Mouse (Mus musculus) lung, postnatal 36 days (tissue): ENCODE data around the gene Bcl9.
A peak's percentile ranks its signal among the peaks of the same experiment; 100 is the strongest.

ENCODE experiments used
- DNase-seq: peaks from one replicate; pipeline ENCODE4 v3.0.0; 2022; ENCODE audit warnings: mixed read lengths

The Bcl9 gene

DNA sequence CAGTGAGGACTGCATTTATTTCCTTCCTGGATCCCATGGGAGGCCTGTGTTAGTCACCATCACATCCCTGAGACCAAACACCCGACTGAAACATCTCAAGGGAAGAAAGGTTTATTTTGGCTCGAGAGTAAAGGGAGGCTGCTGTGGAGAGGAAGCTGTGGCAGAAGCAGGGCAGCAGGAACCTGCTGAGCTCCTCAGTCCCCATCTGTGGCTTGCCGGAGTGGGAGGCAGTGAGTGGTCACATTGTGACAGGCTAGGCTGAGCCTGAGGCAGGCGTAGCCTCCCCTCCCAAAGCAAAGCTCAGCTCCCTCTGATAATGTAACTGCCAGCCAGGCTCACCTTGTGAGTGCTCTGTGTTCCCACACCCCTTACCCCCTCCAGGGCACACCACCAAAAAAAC, 130.6 kb downstream of the Bcl9 start:
- no peak for DNase-seq

GRCm38 (mm10) chr3:97164477-97164876, 133.2 kb downstream of the Bcl9 start:
- DNase-seq: no peak

- DNase-seq: no peak
These were observed 135.9 kb downstream of the Bcl9 start for GRCm38 (mm10) chr3:97161773-97162172.

DNA sequence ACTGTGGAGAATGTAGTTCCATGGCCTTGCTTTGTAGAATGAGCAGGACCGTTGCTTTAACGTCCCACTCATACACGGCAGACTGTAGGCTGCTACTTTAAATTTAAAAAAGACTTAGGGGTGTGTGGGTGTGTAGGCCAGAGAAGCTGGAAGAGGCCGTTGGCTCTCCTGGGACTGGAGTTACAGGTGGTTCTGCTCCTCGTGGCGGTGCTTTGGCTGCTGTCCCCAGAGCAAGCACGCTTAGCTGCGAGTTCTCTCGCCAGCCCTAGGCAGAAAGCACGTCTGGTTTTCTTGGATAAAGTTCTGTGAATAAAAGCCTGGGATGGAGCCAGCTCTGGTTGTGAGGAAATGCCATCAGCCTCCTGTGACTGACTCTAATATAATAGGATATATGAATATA, 136.8 kb downstream of the Bcl9 start:
- peak; percentile 19 for DNase-seq

DNA sequence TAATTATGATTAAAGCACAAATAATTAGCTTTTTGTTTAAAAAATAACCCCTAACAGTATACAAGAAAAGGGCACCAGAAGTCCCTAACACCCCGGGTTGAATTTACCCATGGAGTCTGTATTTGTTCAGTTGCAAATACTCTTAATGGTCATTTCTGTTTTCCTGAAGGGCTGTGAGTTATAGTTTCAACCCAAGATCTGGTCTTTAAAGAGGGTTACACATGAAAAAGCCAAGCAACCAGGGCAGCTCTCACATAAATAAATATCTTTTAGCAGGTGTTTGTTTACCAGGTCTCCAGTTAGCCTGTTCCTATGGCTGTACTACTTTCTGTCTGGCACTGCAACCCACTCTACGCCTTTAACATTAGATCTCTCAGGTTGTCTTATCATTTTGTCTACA, 137.7 kb downstream of the Bcl9 start:
- no peak for DNase-seq

DNA sequence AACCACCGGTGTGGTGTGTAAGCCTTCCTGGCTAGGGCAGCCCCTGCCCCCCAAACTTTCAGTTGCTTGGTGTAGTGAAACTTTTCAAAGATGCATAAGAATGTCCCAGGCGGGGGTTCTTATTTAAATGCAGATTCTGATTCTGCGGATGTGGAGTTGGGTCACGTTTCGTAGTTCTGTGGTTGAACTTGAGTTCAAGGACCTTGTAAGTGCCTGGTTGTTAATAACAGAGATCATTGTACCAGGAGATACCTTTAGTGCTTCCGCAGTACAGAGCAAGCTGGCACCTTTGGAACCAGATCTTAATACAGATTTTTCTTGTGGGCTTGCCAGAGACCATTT, 138.2 kb downstream of the Bcl9 start:
- DNase-seq: peak; percentile 14

DNA sequence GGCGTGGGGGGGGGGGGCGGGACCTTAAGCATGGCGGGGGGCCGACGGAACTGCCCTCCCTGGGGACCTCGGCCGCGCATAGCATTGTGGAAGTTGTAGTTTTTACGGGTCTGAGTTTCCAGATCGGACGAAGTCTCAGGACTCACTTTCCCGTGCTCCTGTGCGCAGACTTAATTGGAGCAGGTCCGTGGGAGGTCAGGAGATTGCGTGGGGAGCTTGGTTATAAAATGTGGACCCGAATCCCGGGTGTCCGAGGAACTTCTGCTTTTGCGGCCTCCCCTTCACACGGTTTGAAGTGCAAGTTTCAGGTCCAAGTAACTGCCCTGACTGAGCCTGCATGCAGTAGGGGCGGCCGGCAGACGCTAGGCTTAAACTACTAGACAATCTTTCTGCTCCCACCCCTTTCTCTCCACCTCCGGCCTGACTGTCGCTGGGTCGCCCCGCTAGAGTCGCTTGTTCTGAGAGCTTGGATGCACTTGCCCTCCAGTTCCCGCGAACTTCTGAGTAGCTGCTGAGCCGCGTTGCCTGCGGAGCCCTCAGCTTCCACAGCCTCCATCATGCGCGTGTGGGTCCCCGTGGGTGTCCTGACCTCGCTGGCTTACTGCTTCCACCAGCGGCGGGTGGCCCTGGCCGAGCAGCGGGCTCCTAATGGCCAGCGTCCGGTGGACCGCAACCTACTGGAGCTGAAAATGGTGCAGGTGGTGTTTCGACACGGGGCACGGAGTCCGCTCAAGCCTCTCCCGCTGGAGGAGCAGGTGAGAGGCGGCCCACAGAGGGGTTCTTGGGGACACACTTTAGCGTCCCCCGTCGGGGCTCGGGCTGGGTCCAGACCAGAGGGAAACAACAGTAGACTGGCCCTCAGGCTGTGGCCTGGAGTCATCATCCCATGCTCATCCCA, 138.9 kb downstream of the Bcl9 start, which contains the start of gene Acp6:
TSS of gene Acp6 (plus strand) at position 167 of the 898 bp plus-strand sequence.
- DNase-seq: peak; percentile 97

DNA sequence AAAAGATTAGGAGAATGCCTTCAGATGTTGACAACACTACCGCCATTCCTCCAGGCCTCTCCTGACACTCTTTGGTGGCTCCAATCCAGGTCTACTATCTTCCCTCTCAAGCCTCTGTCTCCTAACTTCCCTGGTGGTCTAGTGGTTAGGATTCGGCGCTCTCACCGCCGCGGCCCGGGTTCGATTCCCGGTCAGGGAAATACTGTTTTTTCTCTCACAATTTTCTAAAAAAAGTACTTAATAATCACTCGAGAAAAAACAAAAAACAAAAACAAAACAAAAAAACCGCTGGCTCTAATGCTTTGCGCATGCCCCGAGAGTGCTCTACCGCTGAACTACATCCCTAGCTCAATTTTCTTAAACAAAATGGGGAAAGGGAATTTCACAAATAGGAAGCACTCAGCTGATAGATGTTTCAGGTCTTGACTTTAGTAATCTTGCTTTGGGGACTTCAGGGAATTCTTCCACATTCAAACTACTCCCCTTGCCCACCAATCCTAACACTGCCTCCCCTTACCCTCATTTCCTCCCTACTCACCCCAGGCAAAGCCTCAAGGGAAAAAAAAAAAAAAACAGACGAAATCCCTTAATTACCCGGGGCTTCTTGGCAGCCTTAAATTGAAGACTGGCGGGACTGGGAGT, 139.6 kb downstream of the Bcl9 start:
- peak; percentile 92 for DNase-seq

DNA sequence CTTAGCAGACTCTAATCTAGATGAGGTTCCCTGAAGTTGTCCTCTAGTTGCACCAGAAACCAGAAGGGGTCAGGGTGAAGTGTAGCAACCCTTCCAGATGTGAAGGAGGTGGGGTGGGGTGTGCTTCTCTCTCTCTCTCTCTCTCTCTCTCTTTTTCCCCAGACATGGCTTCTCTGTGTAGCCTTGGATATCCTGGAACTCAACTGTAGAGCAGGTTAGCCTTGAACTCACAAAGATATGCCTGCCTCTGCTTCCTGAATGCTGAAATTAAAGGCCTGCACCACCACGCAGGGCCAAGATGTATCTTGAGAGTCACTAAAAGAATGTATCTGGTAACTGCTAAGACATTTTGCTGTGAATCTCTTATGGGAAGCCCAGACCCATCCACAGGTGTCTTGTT, 140.4 kb downstream of the Bcl9 start:
- DNase-seq: no peak

DNA sequence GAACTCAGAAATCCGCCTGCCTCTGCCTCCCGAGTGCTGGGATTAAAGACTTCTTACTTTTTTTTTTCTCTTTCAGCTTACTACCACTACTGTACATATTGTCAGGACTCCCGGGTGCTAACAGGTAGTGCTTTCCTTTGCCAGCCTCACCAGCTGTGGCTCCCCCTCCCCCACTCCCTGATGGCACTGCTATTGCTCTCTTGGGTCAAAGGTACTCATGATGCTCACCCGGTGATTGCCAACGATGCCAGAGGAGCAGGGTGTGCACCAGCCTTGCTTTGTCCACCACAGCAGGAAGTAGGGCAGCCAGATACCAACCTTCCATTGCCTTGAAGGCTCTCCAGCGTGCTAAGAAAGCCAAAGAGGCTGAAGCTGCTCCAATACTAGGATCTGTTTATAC, 141.3 kb downstream of the Bcl9 start:
- no peak for DNase-seq
